Mouse (Mus musculus): ENCODE measurements at regions not wholly inside any gene's neighbourhood (a gene's known extent, or its start where the extent isn't known, plus 50 kb on each side); places are given as distances from the start of the nearest gene placed in this dataset.
A peak's percentile ranks its signal among the peaks of the same experiment; 100 is the strongest.

GRCm38 (mm10) chr3:52756006-52756405, 261.0 kb downstream of the Cog6 start:
- no peak overlapping the region for H3K9ac ChIP-seq (ENCODE audit: low read depth, low read length)
- no peaks in the 10 kb centered on the region for H3K36me3 ChIP-seq (ENCODE audit: control insufficient read depth, insufficient read depth, low read length)
- H3K4me2 ChIP-seq (replicated peaks; ENCODE audit: low read depth, low read length) = no peak overlapping the region
- no peaks in the 10 kb centered on the region for H3K4me1 ChIP-seq (replicated peaks; ENCODE audit: control insufficient read depth, insufficient read depth, low read length)
- H3K9me3 ChIP-seq (ENCODE audit: control insufficient read depth, low read length) = no peaks in the 10 kb centered on the region
- H3K27ac ChIP-seq (ENCODE audit: low read depth, low read length) = no peak overlapping the region
- no peak for DNase-seq (ENCODE audit: low spot score)
- H3K27me3 ChIP-seq (ENCODE audit: control insufficient read depth, insufficient read depth, low read length) = no peaks in the 10 kb centered on the region
- 80% methylated on average over 5 of the region's 5 CpGs for WGBS
- no peak overlapping the region for H3K4me3 ChIP-seq (ENCODE audit: low read depth, low read length)
- no peak for ATAC-seq (ENCODE audit: low FRiP score)

DNA sequence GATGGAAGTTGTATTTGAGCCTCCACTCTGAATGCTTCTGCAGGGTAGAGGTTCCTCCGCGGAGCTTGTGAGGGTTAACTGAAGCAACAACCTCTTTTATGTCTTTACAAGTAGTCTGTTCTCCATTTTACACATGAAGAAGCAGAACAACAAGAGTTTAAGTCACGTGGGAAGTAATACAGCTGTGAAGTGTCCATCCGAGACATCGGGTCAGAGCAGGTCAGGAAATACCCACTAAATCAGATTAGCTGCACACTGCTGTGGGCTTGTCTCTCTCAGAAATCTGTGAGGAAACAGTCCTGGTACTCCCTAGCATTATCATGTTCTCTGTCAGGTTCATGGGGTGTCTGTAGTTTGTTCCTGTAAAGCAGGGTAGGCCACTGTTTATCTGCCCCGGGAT, 262.1 kb downstream of the Cog6 start:
- Histone ChIP-seq H3K4me1 (replicated peaks; ENCODE audit: control insufficient read depth, insufficient read depth, low read length) (no peaks in the 10 kb centered on the region), H3K4me2 (replicated peaks; ENCODE audit: low read depth, low read length) (no peak overlapping the region), H3K27ac (ENCODE audit: low read depth, low read length) (no peak overlapping the region), H3K36me3 (ENCODE audit: control insufficient read depth, insufficient read depth, low read length) (no peaks in the 10 kb centered on the region), H3K9ac (ENCODE audit: low read depth, low read length) (no peak overlapping the region), H3K27me3 (ENCODE audit: control insufficient read depth, insufficient read depth, low read length) (no peaks in the 10 kb centered on the region), H3K4me3 (ENCODE audit: low read depth, low read length) (no peak overlapping the region), H3K9me3 (ENCODE audit: control insufficient read depth, low read length) (no peaks in the 10 kb centered on the region)
- no peak for ATAC-seq (ENCODE audit: low FRiP score)
- 56% methylated on average over 6 of the region's 6 CpGs for WGBS
- DNase-seq (ENCODE audit: low spot score) = no peak

DNA sequence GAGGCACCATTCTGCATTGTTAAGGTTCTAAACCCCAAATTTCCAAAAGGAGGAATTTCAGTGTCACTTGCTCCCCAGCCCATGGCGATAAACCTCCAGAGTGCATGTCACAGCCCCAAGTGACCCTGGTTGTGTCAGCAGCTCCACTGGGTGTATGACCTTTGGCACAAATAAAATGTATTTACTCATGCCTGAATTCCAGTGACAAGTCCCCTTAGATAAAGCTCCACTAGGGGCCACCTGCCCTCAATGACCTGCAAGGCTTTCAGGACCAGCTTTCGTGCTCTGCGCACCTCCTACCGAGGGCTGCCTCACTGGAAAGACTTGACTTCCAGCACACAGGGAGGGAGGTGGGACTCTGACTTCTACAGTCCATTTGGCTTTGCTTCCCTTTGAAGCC, 262.6 kb downstream of the Cog6 start:
- Histone ChIP-seq H3K9me3 (ENCODE audit: control insufficient read depth, low read length) (no peaks in the 10 kb centered on the region), H3K27me3 (ENCODE audit: control insufficient read depth, insufficient read depth, low read length) (no peaks in the 10 kb centered on the region), H3K4me3 (ENCODE audit: low read depth, low read length) (no peak overlapping the region), H3K4me1 (replicated peaks; ENCODE audit: control insufficient read depth, insufficient read depth, low read length) (no peaks in the 10 kb centered on the region), H3K9ac (ENCODE audit: low read depth, low read length) (no peak overlapping the region), H3K36me3 (ENCODE audit: control insufficient read depth, insufficient read depth, low read length) (no peaks in the 10 kb centered on the region), H3K4me2 (replicated peaks; ENCODE audit: low read depth, low read length) (no peak overlapping the region), H3K27ac (ENCODE audit: low read depth, low read length) (no peak overlapping the region)
- DNase-seq (ENCODE audit: low spot score) (no peak), ATAC-seq (ENCODE audit: low FRiP score) (no peak)
- WGBS = 34% methylated on average over 4 of the region's 4 CpGs

GRCm38 (mm10) chr3:52746917-52747316, 270.1 kb downstream of the Cog6 start:
- H3K4me2 ChIP-seq (replicated peaks; ENCODE audit: low read depth, low read length) = no peak overlapping the region
- no peak overlapping the region for H3K9ac ChIP-seq (ENCODE audit: low read depth, low read length)
- DNase-seq (ENCODE audit: low spot score) (no peak), ATAC-seq (ENCODE audit: low FRiP score) (no peak)
- H3K4me1 ChIP-seq (replicated peaks; ENCODE audit: control insufficient read depth, insufficient read depth, low read length) = no peaks in the 10 kb centered on the region
- H3K27ac ChIP-seq (ENCODE audit: low read depth, low read length) = no peak overlapping the region
- no peaks in the 10 kb centered on the region for H3K27me3 ChIP-seq (ENCODE audit: control insufficient read depth, insufficient read depth, low read length)
- H3K9me3 ChIP-seq (ENCODE audit: control insufficient read depth, low read length) = no peaks in the 10 kb centered on the region
- 74% methylated on average over 3 of the region's 3 CpGs for WGBS
- no peak overlapping the region for H3K4me3 ChIP-seq (ENCODE audit: low read depth, low read length)
- no peaks in the 10 kb centered on the region for H3K36me3 ChIP-seq (ENCODE audit: control insufficient read depth, insufficient read depth, low read length)

DNA sequence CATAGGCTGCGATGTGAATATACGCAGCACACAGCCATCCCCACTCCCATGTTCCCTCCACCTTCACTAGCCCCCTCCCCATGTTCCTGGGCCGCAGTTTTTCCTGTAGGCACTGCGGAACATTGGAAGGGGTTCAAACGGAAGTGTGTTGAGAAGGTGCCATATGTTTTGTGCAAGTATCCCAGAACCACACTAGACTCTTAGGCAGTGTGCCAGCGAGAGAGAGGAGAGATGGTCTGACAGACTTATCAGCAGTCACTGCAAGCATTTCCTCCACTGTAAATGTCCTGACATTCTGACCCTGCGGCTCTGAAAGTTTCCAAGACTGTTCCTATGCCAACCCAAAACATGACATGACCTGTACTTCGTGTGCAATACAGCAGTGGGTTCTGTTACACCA, 272.7 kb downstream of the Cog6 start:
- H3K4me3 ChIP-seq (ENCODE audit: low read depth, low read length) = no peak overlapping the region
- H3K27me3 ChIP-seq (ENCODE audit: control insufficient read depth, insufficient read depth, low read length) = no peaks in the 10 kb centered on the region
- no peak overlapping the region for H3K9ac ChIP-seq (ENCODE audit: low read depth, low read length)
- no peaks in the 10 kb centered on the region for H3K4me1 ChIP-seq (replicated peaks; ENCODE audit: control insufficient read depth, insufficient read depth, low read length)
- 84% methylated on average over 8 of the region's 8 CpGs for WGBS
- H3K4me2 ChIP-seq (replicated peaks; ENCODE audit: low read depth, low read length) = no peak overlapping the region
- H3K27ac ChIP-seq (ENCODE audit: low read depth, low read length) = no peak overlapping the region
- DNase-seq (ENCODE audit: low spot score) (no peak), ATAC-seq (ENCODE audit: low FRiP score) (no peak)
- no peaks in the 10 kb centered on the region for H3K36me3 ChIP-seq (ENCODE audit: control insufficient read depth, insufficient read depth, low read length)
- no peaks in the 10 kb centered on the region for H3K9me3 ChIP-seq (ENCODE audit: control insufficient read depth, low read length)

DNA sequence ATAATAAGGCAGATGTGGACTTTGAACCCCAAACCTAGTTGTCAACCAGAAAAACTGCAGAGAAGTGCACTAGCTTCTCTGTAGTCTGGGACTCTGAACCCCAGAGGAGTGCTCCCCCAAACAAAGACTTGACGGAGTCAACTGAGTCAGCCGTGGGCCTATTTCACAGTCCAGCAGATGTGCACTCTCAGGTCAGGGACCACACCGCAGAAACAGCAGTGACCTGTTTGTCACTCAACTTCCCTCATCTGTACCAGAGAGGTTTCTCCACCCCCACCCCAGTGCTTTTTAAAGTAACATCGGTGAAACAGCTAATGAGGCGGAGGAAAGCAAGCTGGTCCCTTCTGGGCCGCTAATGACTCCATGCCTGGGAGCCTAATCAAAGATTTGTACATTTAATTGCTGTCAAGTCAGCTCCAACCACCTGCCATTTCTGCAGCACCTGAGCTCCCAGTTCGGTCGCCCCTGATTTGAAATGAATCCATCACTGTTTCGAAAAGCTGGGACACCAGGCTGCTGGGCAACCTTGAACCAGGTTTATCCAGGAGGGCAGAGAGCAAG, 276.5 kb downstream of the Cog6 start:
- no peak overlapping the region for H3K4me2 ChIP-seq (replicated peaks; ENCODE audit: low read depth, low read length)
- WGBS = 62% methylated on average over 9 of the region's 9 CpGs
- H3K27me3 ChIP-seq (ENCODE audit: control insufficient read depth, insufficient read depth, low read length) = no peaks in the 10 kb centered on the region
- H3K9me3 ChIP-seq (ENCODE audit: control insufficient read depth, low read length) = no peaks in the 10 kb centered on the region
- DNase-seq (ENCODE audit: low spot score) (peak; percentile 17), ATAC-seq (ENCODE audit: low FRiP score) (0 out of 2 replicates have a peak, but pooled peaks have one; percentile 47)
- H3K4me3 ChIP-seq (ENCODE audit: low read depth, low read length) = no peak overlapping the region
- H3K27ac ChIP-seq (ENCODE audit: low read depth, low read length) = no peak overlapping the region
- no peaks in the 10 kb centered on the region for H3K36me3 ChIP-seq (ENCODE audit: control insufficient read depth, insufficient read depth, low read length)
- no peak overlapping the region for H3K9ac ChIP-seq (ENCODE audit: low read depth, low read length)
- no peaks in the 10 kb centered on the region for H3K4me1 ChIP-seq (replicated peaks; ENCODE audit: control insufficient read depth, insufficient read depth, low read length)

DNA sequence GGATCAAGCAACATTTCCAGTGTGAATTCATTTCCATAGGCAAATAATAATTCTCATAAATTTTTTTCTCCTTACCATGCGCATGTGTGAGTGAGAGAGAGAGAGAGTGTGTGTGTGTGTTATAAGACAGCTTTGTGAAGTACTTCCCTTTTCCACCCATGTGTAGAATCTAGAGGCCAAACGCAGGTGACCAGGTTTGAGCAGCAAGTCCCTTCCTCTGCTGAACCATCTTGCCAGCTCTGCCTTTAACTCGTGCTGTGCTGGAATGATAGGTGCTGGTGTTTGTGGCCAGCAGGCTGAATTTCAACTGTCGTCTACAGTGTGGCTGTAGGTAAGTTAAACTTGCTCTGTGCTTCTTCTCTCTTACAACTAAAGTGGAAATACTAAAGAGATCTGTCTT, 277.5 kb downstream of the Cog6 start:
- no peak overlapping the region for H3K9ac ChIP-seq (ENCODE audit: low read depth, low read length)
- H3K27me3 ChIP-seq (ENCODE audit: control insufficient read depth, insufficient read depth, low read length) = no peaks in the 10 kb centered on the region
- no peaks in the 10 kb centered on the region for H3K9me3 ChIP-seq (ENCODE audit: control insufficient read depth, low read length)
- 77% methylated on average over 4 of the region's 4 CpGs for WGBS
- H3K4me1 ChIP-seq (replicated peaks; ENCODE audit: control insufficient read depth, insufficient read depth, low read length) = no peaks in the 10 kb centered on the region
- no peak overlapping the region for H3K4me3 ChIP-seq (ENCODE audit: low read depth, low read length)
- no peak for ATAC-seq (ENCODE audit: low FRiP score)
- DNase-seq (ENCODE audit: low spot score) = no peak
- H3K27ac ChIP-seq (ENCODE audit: low read depth, low read length) = no peak overlapping the region
- no peaks in the 10 kb centered on the region for H3K36me3 ChIP-seq (ENCODE audit: control insufficient read depth, insufficient read depth, low read length)
- no peak overlapping the region for H3K4me2 ChIP-seq (replicated peaks; ENCODE audit: low read depth, low read length)

- Histone ChIP-seq H3K9ac (ENCODE audit: low read depth, low read length) (no peak overlapping the region), H3K4me1 (replicated peaks; ENCODE audit: control insufficient read depth, insufficient read depth, low read length) (no peaks in the 10 kb centered on the region), H3K4me2 (replicated peaks; ENCODE audit: low read depth, low read length) (no peak overlapping the region), H3K27me3 (ENCODE audit: control insufficient read depth, insufficient read depth, low read length) (no peaks in the 10 kb centered on the region), H3K4me3 (ENCODE audit: low read depth, low read length) (no peak overlapping the region), H3K36me3 (ENCODE audit: control insufficient read depth, insufficient read depth, low read length) (no peaks in the 10 kb centered on the region), H3K9me3 (ENCODE audit: control insufficient read depth, low read length) (no peaks in the 10 kb centered on the region), H3K27ac (ENCODE audit: low read depth, low read length) (no peak overlapping the region)
- no peak for DNase-seq (ENCODE audit: low spot score)
- ATAC-seq (ENCODE audit: low FRiP score) = no peak
- WGBS = 48% methylated on average over 5 of the region's 5 CpGs
Measured at GRCm38 (mm10) chr3:52738386-52738785, 278.7 kb downstream of the Cog6 start.

GRCm38 (mm10) chr3:52735939-52736338, 281.1 kb downstream of the Cog6 start:
- ATAC-seq (ENCODE audit: low FRiP score) (no peak), DNase-seq (ENCODE audit: low spot score) (no peak)
- Histone ChIP-seq H3K27ac (ENCODE audit: low read depth, low read length) (no peak overlapping the region), H3K9ac (ENCODE audit: low read depth, low read length) (no peak overlapping the region), H3K4me2 (replicated peaks; ENCODE audit: low read depth, low read length) (no peak overlapping the region), H3K27me3 (ENCODE audit: control insufficient read depth, insufficient read depth, low read length) (no peaks in the 10 kb centered on the region), H3K4me3 (ENCODE audit: low read depth, low read length) (no peak overlapping the region), H3K4me1 (replicated peaks; ENCODE audit: control insufficient read depth, insufficient read depth, low read length) (no peaks in the 10 kb centered on the region), H3K9me3 (ENCODE audit: control insufficient read depth, low read length) (no peaks in the 10 kb centered on the region), H3K36me3 (ENCODE audit: control insufficient read depth, insufficient read depth, low read length) (no peaks in the 10 kb centered on the region)
- 96% methylated on average over 7 of the region's 7 CpGs for WGBS

All from hindbrain, embryonic 11.5 days (tissue).